Mouse (Mus musculus): ENCODE data around the gene Pcna.
"Not testable (repeated sequence)": the region's sequence is repeated elsewhere in the genome, so short reads cannot be mapped to it uniquely, and the experiment has no call there.

DNA sequence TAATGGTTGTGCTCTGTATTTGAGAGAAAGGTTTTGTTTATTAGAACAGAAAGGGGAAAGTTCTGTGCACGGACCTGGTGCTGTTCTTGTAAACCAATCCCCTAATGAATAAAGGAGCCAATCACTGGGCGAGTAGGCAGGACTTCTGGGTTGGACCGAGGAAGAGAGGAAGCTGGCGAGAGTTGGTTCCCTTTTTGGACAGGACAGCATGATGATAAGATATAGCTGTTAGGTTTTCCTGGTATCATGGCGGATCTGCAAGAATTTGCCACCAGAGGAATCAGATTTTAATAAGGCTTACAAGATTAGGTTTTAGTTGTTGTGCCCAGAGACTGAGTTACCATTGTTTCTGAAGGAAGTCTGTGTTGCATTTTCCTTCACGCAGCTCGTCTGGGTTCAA, 36.1 kb upstream of the Pcna start:
- TF ChIP-seq POLR2A (IDR thresholded peaks at IDR 0.05; ENCODE audit: borderline replicate concordance, control insufficient read depth, low read depth, low read length); CTCF (IDR thresholded peaks at IDR 0.05; ENCODE audit: control insufficient read depth, insufficient read depth, low read length): not testable (repeated sequence)
